Mouse (Mus musculus) left cerebral cortex, adult 2 months (tissue): ENCODE data around the gene Supt6. TPM values are rescaled to one million over a fixed set of nuclear protein-coding genes. Genes with fewer than 3 reads are reported as not detected.
A peak's percentile ranks its signal among the peaks of the same experiment; 100 is the strongest.

Source experiments
- DNase-seq, 2 experiments: peaks; one replicate each; pipeline ENCODE4 v3.0.0; 2021 to 2022; ENCODE audit warnings: low spot score in 2 of 2, mixed read lengths in 1 of 2; ENCODE audit errors: extremely low spot score in 1 of 2
- H3K27ac ChIP-seq: fragments of 200-600 bp; 2 replicates; pipeline ENCODE4 v1.8.1; 2022
- H3K4me3 ChIP-seq: fragments of 200-600 bp; 2 replicates; pipeline ENCODE4 v1.8.1; 2022
- CTCF ChIP-seq: fragments of 200-600 bp; IDR thresholded peaks from 2 replicates; pipeline ENCODE4 v1.8.1; 2022; ENCODE audit warnings: antibody characterized with exemption, mild to moderate bottlenecking, moderate library complexity
- intact Hi-C: fragments of 180-260 bp; cut with DNase I; formaldehyde crosslinking; loops from one replicate; pipeline ENCODE4 v1.15.1; 2025
- total RNA-seq, 2 experiments: library from RNA; stranded (reverse); gene quantifications; 2 replicates each; pipeline ENCODE4 v1.2.3; 2021

Supt6 gene
- total RNA-seq, 2 experiments from 2014 or later, result 100 to 107 TPM

DNA sequence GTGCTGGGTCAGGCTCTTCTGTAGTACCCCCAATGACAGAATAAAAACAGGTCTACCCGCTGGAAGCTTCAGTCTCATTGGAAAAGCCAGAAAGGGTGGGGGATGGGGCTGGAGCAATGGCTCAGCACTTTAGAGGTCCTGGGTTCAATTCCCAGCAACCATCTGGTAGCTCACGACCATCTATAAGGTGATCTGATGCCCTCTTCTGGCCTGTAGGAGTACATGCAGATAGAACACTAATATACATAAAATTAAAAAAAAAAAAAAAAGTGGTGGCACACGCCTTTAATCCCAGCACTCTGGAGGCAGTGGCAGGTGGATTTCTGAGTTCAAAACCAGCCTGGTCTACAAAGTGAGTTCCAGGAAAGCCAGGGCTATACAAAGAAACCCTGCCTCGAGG, 74.5 kb downstream of the Supt6 start:
- intact Hi-C loops, result no loop called here
- TF ChIP-seq CTCF, result peak; percentile 18
- no peak overlapping the region for H3K4me3 ChIP-seq
- no peak overlapping the region for H3K27ac ChIP-seq
- DNase-seq, result no peak

DNA sequence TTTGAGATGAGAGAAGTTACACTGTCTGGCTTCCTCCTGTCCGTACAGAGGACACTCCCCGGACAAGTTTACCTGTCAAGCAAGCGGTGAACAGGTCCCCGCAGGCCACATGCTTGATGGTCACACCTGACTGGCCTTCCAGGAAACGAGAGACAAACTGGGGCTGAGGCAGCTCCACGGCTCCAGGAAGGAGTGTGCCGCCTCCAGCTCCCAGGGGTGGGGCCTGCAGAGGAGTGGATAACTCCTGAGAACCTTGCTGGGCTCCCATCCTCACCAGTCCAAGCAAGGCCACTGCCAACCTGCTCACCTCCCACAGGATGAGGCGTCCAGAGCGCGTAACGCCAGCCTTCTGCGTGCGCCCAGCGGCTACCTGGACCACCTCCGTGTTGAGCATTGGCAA, 75.5 kb downstream of the Supt6 start:
- Histone ChIP-seq H3K27ac (no peak overlapping the region), H3K4me3 (no peak overlapping the region)
- TF ChIP-seq CTCF, result no peak
- intact Hi-C loops, result no loop called here
- no peak for DNase-seq

DNA sequence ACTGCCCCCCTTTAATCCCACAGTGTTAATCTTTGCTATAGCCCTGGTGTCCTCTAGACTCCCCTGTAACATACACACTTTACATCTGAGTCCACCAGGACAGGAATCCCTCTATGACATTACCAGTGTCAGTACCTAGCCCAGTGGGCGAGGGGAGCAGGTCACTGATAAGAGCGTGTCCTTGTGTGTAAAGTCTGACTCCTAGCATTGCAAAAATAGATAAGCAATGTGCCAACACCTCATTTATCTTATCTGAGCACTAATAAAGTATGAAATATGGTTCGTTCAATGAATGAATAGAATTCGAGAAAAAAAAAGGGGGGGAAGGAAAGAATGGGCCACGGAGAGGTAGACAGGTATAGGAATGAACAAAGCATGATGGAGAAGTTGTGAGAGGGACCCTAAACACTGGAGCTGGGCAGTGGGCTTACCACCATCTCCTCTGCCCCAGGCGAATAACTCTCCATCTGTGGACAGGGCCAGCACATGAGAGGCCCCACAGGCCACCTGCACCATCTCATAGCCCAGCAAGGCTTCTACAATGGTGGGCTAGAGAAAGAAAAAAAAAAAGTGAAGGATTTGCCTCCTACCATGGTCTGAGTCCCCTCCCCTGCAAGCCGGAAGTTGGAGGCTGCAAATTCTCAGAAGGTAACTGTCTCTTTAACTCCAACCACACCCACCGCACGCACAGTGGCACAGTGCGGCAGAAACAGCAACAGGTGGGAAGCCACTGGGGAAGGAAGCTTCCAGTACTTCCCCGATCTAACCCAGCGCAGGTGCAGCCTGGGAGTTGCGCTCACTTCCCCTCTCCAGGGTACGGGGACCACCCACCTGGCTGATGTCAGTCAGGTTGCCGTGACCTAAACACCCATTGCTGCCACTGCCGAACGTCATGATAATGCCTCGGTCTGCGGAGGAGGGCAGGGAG, 77.0 kb downstream of the Supt6 start:
- no peak for DNase-seq
- intact Hi-C loops, result no loop called here

DNA sequence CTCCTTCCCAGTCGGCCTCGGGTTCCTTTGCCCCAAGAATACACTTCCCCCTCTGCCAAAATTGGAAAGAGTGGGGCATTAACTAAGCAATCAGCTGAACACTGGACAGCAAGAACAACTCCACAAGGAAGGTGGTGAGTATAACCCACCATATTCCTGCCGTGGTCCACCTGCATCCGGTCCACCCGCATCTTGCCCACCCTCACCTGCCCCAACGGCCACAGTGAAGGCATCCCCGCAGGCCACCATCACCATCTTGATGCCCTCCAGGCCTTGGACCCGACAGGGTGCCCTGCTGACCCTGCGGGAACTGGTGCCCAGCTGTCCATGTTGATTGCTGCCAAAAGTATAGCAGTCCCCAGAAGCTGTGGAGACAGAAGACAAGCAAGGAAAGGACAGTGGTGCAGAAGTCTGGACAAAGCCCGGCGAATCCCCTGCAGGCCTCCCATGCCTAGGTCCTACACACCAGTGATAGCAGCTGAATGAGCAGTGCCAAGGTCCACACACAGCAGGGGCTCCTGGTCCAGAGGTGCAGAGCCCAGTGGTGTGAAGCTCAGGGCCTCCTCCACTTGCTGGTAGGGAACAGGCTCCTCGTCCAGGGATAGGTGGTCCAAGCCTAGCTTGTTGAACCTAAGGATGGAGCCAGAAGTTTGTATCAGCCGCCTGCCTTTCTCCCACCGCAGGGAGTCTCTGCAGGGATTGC, 78.4 kb downstream of the Supt6 start:
- TF ChIP-seq CTCF, result no peak
- intact Hi-C loops, result no loop called here
- no peak for DNase-seq
- Histone ChIP-seq H3K4me3 (no peak overlapping the region), H3K27ac (no peak overlapping the region)

More for the DNA sequence above, 77.0 kb downstream of the Supt6 start:
- TF ChIP-seq CTCF, result no peak
- H3K4me3 ChIP-seq, result no peak overlapping the region
- H3K27ac ChIP-seq, result no peak overlapping the region

DNA sequence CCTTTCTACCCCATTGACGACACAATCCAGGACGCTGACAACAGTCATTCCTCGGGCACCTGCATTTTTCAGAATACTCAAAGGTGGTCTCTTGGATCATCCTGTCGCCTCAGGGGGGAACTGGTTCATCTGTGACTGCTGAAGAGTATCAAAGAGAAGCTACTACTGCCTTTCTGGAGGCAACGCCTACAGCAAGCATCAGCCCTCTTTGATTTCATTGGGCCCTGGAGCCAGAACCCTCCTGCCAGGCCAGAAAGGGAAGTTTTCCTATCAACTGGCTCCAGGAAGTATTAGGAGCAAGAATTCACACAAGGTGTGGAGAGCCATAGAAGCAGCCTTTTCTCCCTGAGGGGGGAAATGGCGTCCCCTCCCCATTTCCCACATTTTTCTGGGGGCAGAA, 79.1 kb downstream of the Supt6 start:
- H3K27ac ChIP-seq, result no peak overlapping the region
- H3K4me3 ChIP-seq, result no peak overlapping the region
- TF ChIP-seq CTCF, result no peak
- no peak for DNase-seq
- intact Hi-C loops, result no loop called here

DNA sequence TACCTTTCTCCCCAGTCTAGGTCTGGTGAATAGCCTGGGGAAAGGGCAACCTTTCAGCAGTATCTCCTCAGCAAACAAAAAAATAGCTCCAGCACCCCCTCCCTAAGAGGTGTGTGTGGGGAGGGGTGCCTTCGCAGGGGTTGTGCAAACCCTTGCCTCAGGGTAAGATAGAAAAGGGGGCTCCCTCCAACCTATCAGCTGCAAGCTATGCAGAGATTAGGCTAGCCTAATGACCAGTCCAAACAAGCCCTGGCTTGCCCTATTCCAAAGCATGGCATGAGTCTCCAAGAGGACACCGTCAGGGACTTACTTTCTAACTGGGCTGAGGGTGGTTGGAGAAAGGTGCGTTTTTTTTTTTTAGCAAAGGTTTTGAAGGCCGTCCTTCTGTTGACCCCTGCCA, 79.6 kb downstream of the Supt6 start:
- H3K27ac ChIP-seq, result no peak overlapping the region; the same call in 1 of the 2 replicates
- intact Hi-C loops, result no loop called here
- TF ChIP-seq CTCF, result no peak

DNA sequence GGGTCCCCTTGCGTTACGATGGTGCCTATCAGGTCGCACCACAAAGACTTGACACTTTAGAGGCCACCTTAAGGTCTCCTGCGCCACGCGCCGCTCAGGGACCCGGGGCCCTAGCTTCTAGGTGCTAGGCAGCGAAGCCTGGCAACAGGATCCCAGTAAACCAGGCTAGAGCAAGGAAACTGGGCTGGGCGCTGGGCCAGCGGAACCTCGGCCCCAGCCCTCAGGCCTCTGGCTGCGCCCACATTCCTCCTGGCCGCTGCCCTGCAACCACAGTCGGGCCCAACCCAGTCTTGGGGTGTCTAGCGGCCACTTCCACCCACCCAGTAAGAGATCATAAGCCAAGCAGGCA, 80.1 kb downstream of the Supt6 start:
- DNase-seq, result peak in 1 of 2 experiments; percentile 48
- H3K4me3 ChIP-seq, result peak overlapping the region; percentile 74
- peak overlapping the region; percentile 48 for H3K27ac ChIP-seq
- intact Hi-C loops, result no loop called here
- no peak for TF ChIP-seq CTCF

More for the DNA sequence above, 79.6 kb downstream of the Supt6 start:
- H3K4me3 ChIP-seq, result peak overlapping the region; percentile 74; the same call in 1 of the 2 replicates
- DNase-seq, result no peak

DNA sequence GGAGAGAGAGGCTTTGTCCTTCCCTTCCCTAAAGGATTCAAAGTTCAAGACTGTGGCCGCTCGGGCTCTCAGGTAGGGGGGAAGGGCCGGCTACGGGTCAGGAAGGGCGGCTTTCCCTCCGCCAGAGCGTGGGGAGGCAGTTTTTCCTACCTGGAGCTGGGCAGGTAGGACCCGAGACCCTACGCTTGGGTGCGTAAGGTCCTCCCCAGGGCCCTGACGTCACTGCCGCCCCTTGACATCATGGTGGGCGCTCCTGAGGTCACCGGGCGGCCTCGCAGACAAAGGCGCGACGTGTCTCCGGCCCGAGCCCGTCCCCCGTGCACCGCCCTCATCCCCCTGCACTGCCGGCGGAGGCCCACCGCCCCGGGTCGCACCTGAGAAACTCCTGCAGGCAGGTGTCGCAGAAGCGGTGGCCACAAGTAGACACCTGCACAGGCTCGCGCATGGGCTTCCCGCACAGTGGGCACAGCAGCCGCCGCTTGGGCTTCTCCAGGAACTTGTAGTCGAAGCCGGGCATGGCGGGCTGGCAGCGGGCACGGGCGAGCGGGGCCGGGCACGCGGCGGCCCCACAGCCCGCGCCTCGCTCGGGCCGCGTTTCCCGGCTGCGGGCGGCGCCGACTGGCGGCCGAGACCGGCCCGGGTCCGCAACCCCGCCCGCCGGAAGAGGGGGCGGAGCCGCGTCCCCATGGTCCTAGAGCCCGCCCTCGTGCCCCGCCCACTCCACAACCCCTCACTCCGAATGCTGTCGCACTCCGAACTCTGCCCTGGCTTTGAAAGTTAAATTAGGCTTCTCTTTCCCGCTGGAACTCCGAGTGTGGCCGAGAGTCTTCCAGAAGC, 80.6 kb downstream of the Supt6 start, which contains the start of gene Traf4:
Traf4 (minus strand) TSS at position 666 of the 837 bp plus-strand sequence.
- intact Hi-C loops, result loop anchor here (5.0 kb wide), 1 partner anchor 68 kb away; no protein-coding TSS in a partner anchor
- peak; percentile 15 for TF ChIP-seq CTCF
- peak; percentile 75 for DNase-seq
- Histone ChIP-seq H3K27ac (peak within 1 kb of the TSS; percentile 80), H3K4me3 (peak within 1 kb of the TSS; percentile 74)

DNA sequence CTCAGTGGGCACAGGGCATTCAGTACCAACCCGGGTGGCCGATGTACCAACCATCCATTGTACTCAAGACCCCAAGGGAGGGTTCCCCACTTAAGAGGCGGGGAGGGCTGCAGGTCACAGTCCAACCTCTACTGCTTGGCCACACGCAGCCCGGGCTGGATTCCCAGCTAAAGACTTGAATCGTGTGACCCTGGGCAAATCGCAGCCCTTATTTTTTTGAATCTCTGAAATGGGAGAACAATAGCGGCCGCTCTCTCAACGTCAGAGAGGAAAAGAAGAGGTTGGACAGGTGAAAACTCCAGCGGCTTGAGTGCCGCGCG, 81.2 kb downstream of the Supt6 start:
- Histone ChIP-seq H3K27ac (peak overlapping the region; percentile 80), H3K4me3 (peak overlapping the region; percentile 74)
- intact Hi-C loops, result loop anchor here (5.0 kb wide), 1 partner anchor 67 kb away; no protein-coding TSS in a partner anchor
- DNase-seq, result no peak
- TF ChIP-seq CTCF, result no peak

DNA sequence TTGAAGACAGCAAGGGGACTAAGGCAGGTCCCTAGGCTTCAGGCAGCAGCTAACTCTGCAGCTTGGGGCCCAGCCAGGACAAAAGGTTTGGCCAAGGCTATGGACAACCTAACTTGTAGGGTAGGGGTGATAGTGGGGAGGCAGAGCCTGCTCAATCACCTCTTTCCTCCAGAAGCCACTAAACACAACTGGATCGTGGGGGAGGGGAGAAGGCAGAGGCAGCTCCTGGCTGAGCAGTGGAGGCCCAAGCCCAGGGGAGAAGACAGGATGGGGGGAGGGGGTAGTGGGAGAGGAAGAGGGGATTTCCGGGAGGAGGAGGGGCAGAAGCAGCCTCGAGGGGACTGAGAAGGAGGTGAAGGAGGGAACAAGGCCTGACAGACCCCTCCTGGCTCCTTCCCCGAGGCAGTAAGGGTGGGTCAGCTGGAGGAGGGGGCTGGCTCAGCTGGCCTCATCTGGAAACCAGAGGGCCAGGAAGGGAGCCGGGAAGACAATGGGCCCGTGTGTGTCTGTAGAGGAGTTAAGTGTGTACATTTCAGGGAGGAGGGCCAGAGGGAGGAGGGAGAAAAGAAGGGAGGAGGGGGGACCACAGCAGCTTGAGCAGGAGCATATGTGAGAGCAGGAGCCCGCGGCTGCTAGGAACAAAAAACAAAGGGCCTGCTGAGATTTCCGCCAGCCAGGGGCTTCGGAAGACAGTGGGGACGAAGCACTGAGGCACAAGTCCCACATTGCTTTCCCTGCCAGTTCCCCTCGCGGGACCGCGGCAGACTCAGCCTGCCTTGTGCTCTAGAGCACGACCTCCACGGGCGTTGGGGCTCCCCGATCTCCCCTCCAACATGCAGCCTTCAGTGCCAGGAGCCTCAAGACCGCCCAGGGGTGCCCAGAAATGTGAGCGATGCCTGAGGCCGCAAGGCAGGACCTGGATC, 81.8 kb downstream of the Supt6 start:
- H3K27ac ChIP-seq, result peak overlapping the region; percentile 80
- no peak for TF ChIP-seq CTCF
- peak overlapping the region; percentile 74 for H3K4me3 ChIP-seq
- no peak for DNase-seq
- intact Hi-C loops, result loop anchor here (5.0 kb wide), 1 partner anchor 67 kb away; no protein-coding TSS in a partner anchor
